Mouse (Mus musculus) thymus, adult 2 months (tissue): ENCODE measurements around the gene Gp1bb. TPM values are rescaled to one million over a fixed set of nuclear protein-coding genes. Genes with fewer than 3 reads are reported as not detected.

Experiments
- DNase-seq: peaks from one replicate; pipeline ENCODE4 v3.0.0; 2021
- H3K27ac ChIP-seq: fragments of 200-500 bp; 2 replicates; pipeline ENCODE4 v1.5.1; 2012; ENCODE audit warnings: low read length, control low read depth; ENCODE audit not compliant: control insufficient read depth, insufficient read depth
- H3K27me3 ChIP-seq: fragments of 200-500 bp; 2 replicates; pipeline ENCODE4 v1.6.1; 2012; ENCODE audit warnings: mild to moderate bottlenecking, low read length, moderate library complexity, mixed read lengths; ENCODE audit not compliant: control insufficient read depth, insufficient read depth
- H3K36me3 ChIP-seq: fragments of 200-500 bp; 2 replicates; pipeline ENCODE4 v1.6.1; 2012; ENCODE audit warnings: mild to moderate bottlenecking, low read length, moderate library complexity; ENCODE audit not compliant: control insufficient read depth, insufficient read depth
- H3K4me1 ChIP-seq: fragments of 200-500 bp; replicated peaks from 2 replicates; pipeline ENCODE4 v1.6.1; 2012; ENCODE audit warnings: low read length; ENCODE audit not compliant: control insufficient read depth, insufficient read depth
- H3K4me3 ChIP-seq: fragments of 200-500 bp; 2 replicates; pipeline ENCODE4 v1.5.1; 2012; ENCODE audit warnings: mild to moderate bottlenecking, low read length, control low read depth, moderate library complexity; ENCODE audit not compliant: control insufficient read depth, insufficient read depth
- CTCF ChIP-seq: fragments of 200-500 bp; IDR thresholded peaks from 2 replicates; pipeline ENCODE4 v1.5.1; 2012; ENCODE audit warnings: mild to moderate bottlenecking, control low read depth, low read length, moderate library complexity, borderline replicate concordance; ENCODE audit not compliant: control insufficient read depth, poor library complexity, insufficient read depth; ENCODE audit errors: extremely low read depth
- POLR2A ChIP-seq: fragments of 200-500 bp; IDR thresholded peaks from 2 replicates; pipeline ENCODE4 v1.6.1; 2012; ENCODE audit warnings: mild to moderate bottlenecking, low read length, control low read depth, moderate library complexity; ENCODE audit not compliant: control insufficient read depth, poor library complexity, insufficient read depth; ENCODE audit errors: extremely low read depth
- WGBS: fragments of 180-500 bp; shearing (Covaris S2); methylation state at CpG from one replicate; pipeline ENCODE4 v1.1.7; 2018; 5-methylcytosine and 5-hydroxymethylcytosine counted together
- polyA plus RNA-seq: library from polyadenylated mRNA; depleted of rRNA; stranded (reverse); fragments of >200 nt; gene quantifications from 2 replicates; pipeline ENCODE4 v1.2.3, GENCODE M21; 2012

Gene Gp1bb
- polyA plus RNA-seq, 1 experiment: 1.1 TPM

- Histone ChIP-seq H3K27ac (no peak overlapping the region), H3K36me3 (no peaks in the 10 kb centered on the region), H3K27me3 (peaks cover 39% of the 10 kb centered on the region), H3K4me3 (no peak overlapping the region), H3K4me1 (peaks cover 9% of the 10 kb centered on the region; the same call in 1 of the 2 replicates)
- DNase-seq: no peak
- TF ChIP-seq CTCF (no peak), POLR2A (no peak)
- 5% methylated on average over 67 of the region's 67 CpGs for WGBS
These were observed 39.6 kb downstream of the Gp1bb start for GRCm38 (mm10) chr16:18582426-18583148.

DNA sequence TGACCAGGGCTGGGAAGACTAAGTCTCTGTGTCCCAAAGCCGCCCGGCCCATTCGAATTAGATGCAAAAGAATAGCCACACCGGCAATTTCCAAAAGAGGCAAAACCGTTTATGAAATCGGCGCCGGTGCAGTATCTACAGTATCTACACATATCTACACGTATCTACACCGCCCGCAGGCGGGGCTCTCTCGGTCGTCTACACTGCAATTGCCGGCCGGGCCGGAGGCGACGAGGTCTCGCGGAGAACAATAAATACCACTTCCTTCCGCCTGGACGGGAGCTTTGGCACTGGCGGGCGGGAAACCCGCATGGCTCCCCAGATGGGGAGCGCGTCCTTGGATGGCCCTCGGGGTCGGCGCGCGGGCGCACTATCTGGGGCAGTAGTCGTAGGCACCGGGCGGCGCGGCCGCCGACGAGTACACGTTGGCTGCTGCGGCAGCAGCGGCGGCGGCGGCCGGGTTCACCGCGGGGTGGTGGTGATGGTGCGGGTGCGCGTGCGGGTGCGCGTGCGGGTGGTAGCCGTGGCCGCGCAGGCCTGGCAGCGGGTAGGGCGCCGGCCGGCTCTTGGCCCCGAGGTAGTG lies 40.5 kb downstream of the Gp1bb start:
- no peak for DNase-seq
- Histone ChIP-seq H3K4me1 (peaks cover 9% of the 10 kb centered on the region; the same call in 1 of the 2 replicates), H3K36me3 (no peaks in the 10 kb centered on the region), H3K4me3 (no peak overlapping the region), H3K27ac (no peak overlapping the region), H3K27me3 (peaks cover 39% of the 10 kb centered on the region)
- no peak for TF ChIP-seq CTCF
- no peak for TF ChIP-seq POLR2A
- WGBS: 1% methylated on average over 66 of the region's 66 CpGs

DNA sequence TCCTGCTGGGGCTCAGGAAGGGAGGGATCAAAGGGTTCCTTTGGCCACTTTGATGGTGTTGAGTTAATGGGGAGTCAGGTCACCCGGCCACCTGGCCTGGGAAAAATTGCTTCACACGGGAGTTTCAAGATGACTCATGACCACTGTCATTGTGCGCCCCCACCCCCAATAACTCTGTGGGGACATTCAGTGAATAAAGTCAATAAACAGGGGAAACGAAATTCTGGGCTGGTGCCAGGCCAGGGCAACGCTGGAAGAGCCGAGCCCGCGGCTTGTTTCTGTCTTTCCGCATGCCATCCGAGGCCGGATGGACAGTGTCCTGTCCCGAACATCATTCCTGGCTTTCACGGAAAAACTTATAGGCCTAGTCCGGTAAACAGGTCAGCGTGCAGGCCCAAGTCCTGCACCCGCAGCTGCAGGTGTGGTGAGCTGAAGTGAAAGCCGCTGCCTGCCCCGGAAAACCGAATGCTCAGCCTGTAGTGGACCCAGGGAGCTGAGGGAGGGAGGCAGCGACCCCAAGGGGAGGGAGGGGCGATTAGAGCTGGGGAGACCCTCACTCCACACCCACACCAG lies 41.1 kb downstream of the Gp1bb start:
- Histone ChIP-seq H3K36me3 (no peaks in the 10 kb centered on the region), H3K27me3 (peaks cover 39% of the 10 kb centered on the region), H3K4me1 (peaks cover 9% of the 10 kb centered on the region; the same call in 1 of the 2 replicates), H3K27ac (no peak overlapping the region), H3K4me3 (no peak overlapping the region)
- no peak for DNase-seq
- 13% methylated on average over 21 of the region's 21 CpGs for WGBS
- TF ChIP-seq POLR2A (no peak), CTCF (no peak)

DNA sequence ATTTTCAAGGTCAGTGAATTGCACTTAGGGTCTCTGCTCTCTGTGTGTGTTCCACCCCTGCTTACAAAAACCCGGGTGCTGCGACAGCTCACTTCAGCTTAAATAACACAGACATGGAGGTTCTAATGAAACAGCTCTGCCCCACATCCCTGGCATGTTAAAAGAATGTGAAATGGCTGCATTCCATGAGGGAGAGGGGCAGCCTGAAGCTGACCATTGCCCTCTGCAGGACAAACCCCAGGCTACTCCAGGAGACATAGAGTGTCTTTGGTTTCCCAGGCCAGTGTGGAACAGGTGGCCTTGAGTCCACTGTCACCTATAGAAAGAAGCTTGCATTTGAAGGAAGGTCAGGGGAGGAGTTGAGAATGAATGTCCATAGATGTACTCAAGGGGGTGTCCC lies 41.8 kb downstream of the Gp1bb start:
- H3K27me3 ChIP-seq: peaks cover 39% of the 10 kb centered on the region
- H3K4me1 ChIP-seq: peaks cover 9% of the 10 kb centered on the region; the same call in 1 of the 2 replicates
- no peak overlapping the region for H3K27ac ChIP-seq
- no peaks in the 10 kb centered on the region for H3K36me3 ChIP-seq
- TF ChIP-seq CTCF: no peak
- no peak for TF ChIP-seq POLR2A
- no peak for DNase-seq
- 71% methylated on average over 2 of the region's 2 CpGs for WGBS
- no peak overlapping the region for H3K4me3 ChIP-seq

DNA sequence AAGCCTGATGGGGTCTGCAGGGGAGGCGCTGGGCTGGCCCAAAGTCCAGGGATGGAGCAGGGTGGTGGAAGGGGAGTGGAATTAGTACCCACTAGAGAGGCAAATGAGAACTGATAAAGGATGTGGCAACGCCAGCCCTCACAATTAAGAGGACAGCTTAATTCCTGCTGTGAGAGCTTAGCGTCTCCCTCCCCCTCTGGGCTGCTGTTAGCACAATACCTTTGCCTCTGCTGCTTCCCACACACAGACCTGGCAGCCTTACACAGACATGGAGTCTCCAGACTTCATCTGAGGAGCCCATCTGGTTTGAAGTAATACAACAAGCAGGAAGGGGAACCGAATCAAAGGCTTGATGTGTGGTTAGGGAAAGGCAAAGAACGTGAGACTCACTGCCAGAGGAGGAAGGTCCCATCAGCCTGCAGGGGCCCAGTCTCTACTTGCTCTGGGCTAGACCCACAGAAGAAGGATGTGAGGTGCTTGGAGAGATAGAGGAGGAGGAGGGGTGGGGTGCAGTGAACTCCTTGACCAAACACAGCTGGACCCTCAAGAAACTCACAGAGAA lies 44.5 kb downstream of the Gp1bb start:
- Histone ChIP-seq H3K4me3 (no peak overlapping the region), H3K36me3 (no peaks in the 10 kb centered on the region), H3K4me1 (peaks cover 9% of the 10 kb centered on the region; the same call in 1 of the 2 replicates), H3K27ac (no peak overlapping the region), H3K27me3 (peaks cover 25% of the 10 kb centered on the region)
- WGBS: 34% methylated on average over 5 of the region's 5 CpGs
- no peak for DNase-seq
- no peak for TF ChIP-seq POLR2A
- TF ChIP-seq CTCF: no peak

DNA sequence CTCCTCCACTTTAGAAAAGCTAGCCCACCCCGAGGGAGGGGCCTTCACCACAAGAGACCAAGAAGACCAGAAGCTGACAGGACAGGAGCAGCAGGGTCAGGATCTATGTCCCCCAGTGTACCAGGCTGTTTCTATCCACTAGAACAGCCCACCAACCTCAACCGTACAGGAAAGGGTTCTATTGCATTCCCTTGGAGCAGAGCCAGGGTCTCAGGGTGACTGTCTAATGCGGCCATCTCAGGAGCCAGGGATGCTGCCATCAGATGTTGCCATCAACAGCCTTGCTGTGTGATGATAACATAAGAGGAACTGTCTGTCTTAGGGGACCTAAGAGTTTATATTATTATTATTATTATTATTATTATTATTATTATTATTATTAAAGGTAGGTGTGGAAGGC lies 45.1 kb downstream of the Gp1bb start:
- WGBS: 65% methylated on average over 3 of the region's 3 CpGs

More for the DNA sequence above, 45.1 kb downstream of the Gp1bb start:
- H3K4me1 ChIP-seq: peaks cover 9% of the 10 kb centered on the region; the same call in 1 of the 2 replicates
- H3K36me3 ChIP-seq: no peaks in the 10 kb centered on the region
- H3K4me3 ChIP-seq: no peak overlapping the region
- no peak for TF ChIP-seq POLR2A
- no peak for TF ChIP-seq CTCF
- H3K27me3 ChIP-seq: peaks cover 19% of the 10 kb centered on the region
- H3K27ac ChIP-seq: no peak overlapping the region
- no peak for DNase-seq
